In genomic region chr19:5068570-5069234, GRCm38 (mm10) we compare ENCODE assay signal across 8 mouse cellular contexts. TPM values are rescaled to one million over a fixed set of nuclear protein-coding genes. Genes with fewer than 3 reads are reported as not detected.
DNase-seq lines count a peak whose midpoint lies in the region; ATAC-seq and TF ChIP-seq lines count a peak whose summit lies in the region.

No protein-coding gene starts in this region.

- H3K9ac ChIP-seq in kidney, embryonic 16.5 days (replicated peaks; ENCODE audit: low read length): peak overlapping the region; percentile 78
- H3K9ac ChIP-seq in hindbrain, embryonic 12.5 days: peak overlapping the region; percentile 47
- H3K9ac ChIP-seq in midbrain, embryonic 13.5 days (replicated peaks): peak overlapping the region; percentile 69

- H3K4me1 ChIP-seq in kidney, embryonic 16.5 days (ENCODE audit: insufficient read depth, low read length): peaks cover 58% of the 10 kb centered on the region
- H3K4me1 ChIP-seq in cortical plate, adult 2 months (ENCODE audit: control insufficient read depth, insufficient read depth, low read length): no peaks in the 10 kb centered on the region
- peaks cover 62% of the 10 kb centered on the region for H3K4me1 ChIP-seq in hindbrain, embryonic 12.5 days
- peaks cover 44% of the 10 kb centered on the region for H3K4me1 ChIP-seq in midbrain, embryonic 13.5 days (replicated peaks)

- no peak for DNase-seq in kidney, postnatal 14 days
- no peak for DNase-seq in layer of hippocampus, adult 9-10 months (ENCODE audit: low spot score)

- peak overlapping the region; percentile 56 for H3K27ac ChIP-seq in kidney, embryonic 16.5 days (ENCODE audit: low read length)
- H3K27ac ChIP-seq in cortical plate, adult 2 months (ENCODE audit: insufficient read depth, low read length): no peak overlapping the region
- no peak overlapping the region for H3K27ac ChIP-seq in hindbrain, embryonic 12.5 days
- H3K27ac ChIP-seq in midbrain, embryonic 13.5 days: no peak overlapping the region

- no peak for TF ChIP-seq POLR2A in cortical plate, adult 2 months (IDR thresholded peaks at IDR 0.05; ENCODE audit: extremely low read depth, insufficient read depth, low read length)

- H3K4me3 ChIP-seq in kidney, embryonic 16.5 days (ENCODE audit: low read length): peak overlapping the region; percentile 62
- H3K4me3 ChIP-seq in cortical plate, adult 2 months (ENCODE audit: insufficient read depth, low read length): peak overlapping the region; percentile 24
- H3K4me3 ChIP-seq in hindbrain, embryonic 12.5 days: peak overlapping the region; percentile 37
- H3K4me3 ChIP-seq in midbrain, embryonic 13.5 days (replicated peaks): peak overlapping the region; percentile 42

- no peaks in the 10 kb centered on the region for H3K36me3 ChIP-seq in kidney, embryonic 16.5 days (ENCODE audit: insufficient read depth, low read length)
- no peaks in the 10 kb centered on the region for H3K36me3 ChIP-seq in hindbrain, embryonic 12.5 days
- no peaks in the 10 kb centered on the region for H3K36me3 ChIP-seq in midbrain, embryonic 13.5 days

- peak overlapping the region; percentile 77 for H3K4me2 ChIP-seq in kidney, embryonic 16.5 days (replicated peaks; ENCODE audit: low read depth, low read length)
- peak overlapping the region; percentile 85 for H3K4me2 ChIP-seq in hindbrain, embryonic 12.5 days (replicated peaks)
- H3K4me2 ChIP-seq in midbrain, embryonic 13.5 days (replicated peaks): peak overlapping the region; percentile 67

- ATAC-seq in kidney, embryonic 16.5 days (ENCODE audit: low FRiP score, low TSS enrichment): no peak
- no peak for ATAC-seq in hindbrain, embryonic 12.5 days (ENCODE audit: low FRiP score)
- 0 out of 2 replicates have a peak, but pooled peaks have one; percentile 3 for ATAC-seq in midbrain, embryonic 13.5 days
- ATAC-seq in erythroid progenitor cell, adult 5-6 weeks (replicated peaks; ENCODE audit: low FRiP score, poor library complexity, severe bottlenecking): no peak
- ATAC-seq in megakaryocyte progenitor cell, adult 5-6 weeks (replicated peaks; ENCODE audit: poor library complexity): no peak

- H3K27me3 ChIP-seq in kidney, embryonic 16.5 days (ENCODE audit: insufficient read depth, low read length): peaks cover 22% of the 10 kb centered on the region
- peaks cover 38% of the 10 kb centered on the region for H3K27me3 ChIP-seq in hindbrain, embryonic 12.5 days
- peaks cover 66% of the 10 kb centered on the region for H3K27me3 ChIP-seq in midbrain, embryonic 13.5 days

- WGBS in kidney, embryonic 16.5 days: 21% methylated on average over 21 of the region's 21 CpGs
- 35% methylated on average over 21 of the region's 21 CpGs for WGBS in hindbrain, embryonic 12.5 days
- WGBS in midbrain, embryonic 13.5 days: 37% methylated on average over 21 of the region's 21 CpGs

- H3K9me3 ChIP-seq in kidney, embryonic 16.5 days (ENCODE audit: low read length): no peaks in the 10 kb centered on the region
- no peaks in the 10 kb centered on the region for H3K9me3 ChIP-seq in hindbrain, embryonic 12.5 days (replicated peaks)
- H3K9me3 ChIP-seq in midbrain, embryonic 13.5 days: no peaks in the 10 kb centered on the region

- TF ChIP-seq CTCF in cortical plate, adult 2 months (IDR thresholded peaks at IDR 0.05; ENCODE audit: extremely low read depth, insufficient read depth, low read length): no peak

RNA-seq across cellular contexts. Expression of gene Cd248, which starts 0.8 kb away (rescaled TPM):
- polyA plus RNA-seq in kidney, embryonic 16.5 days (2015; fragmentation: Nextera tagmentation; extraction: Ambion mirVana): 59.3 and 64.5 TPM in 2 replicates
- polyA plus RNA-seq in cortical plate, adult 2 months (2012; rRNA removed): 5.8 and 6.3 TPM in 2 replicates
- 32.0 and 41.9 TPM in 2 replicates for polyA plus RNA-seq in hindbrain, embryonic 12.5 days (2016; fragmentation: Nextera tagmentation; extraction: Ambion mirVana)
- 11.0 and 15.2 TPM in 2 replicates for polyA plus RNA-seq in midbrain, embryonic 13.5 days (2015; fragmentation: Nextera tagmentation; extraction: Ambion mirVana)
- not detected in 2 replicates for total RNA-seq in erythroid progenitor cell, adult 5-6 weeks (2015; ENCODE audit: low replicate concordance)
- total RNA-seq in erythroid progenitor cell, adult 5-6 weeks (2017; ENCODE audit: low replicate concordance): not detected in 2 replicates
- total RNA-seq in megakaryocyte progenitor cell, adult 5-6 weeks (2015): 0.20 and 0.30 TPM in 2 replicates
- 0.20 and 0.25 TPM in 2 replicates for total RNA-seq in megakaryocyte progenitor cell, adult 5-6 weeks (2017)

RNA-seq across cellular contexts. Expression of gene Tmem151a, which starts 16.6 kb away (rescaled TPM):
- polyA plus RNA-seq in kidney, embryonic 16.5 days (2015; fragmentation: Nextera tagmentation; extraction: Ambion mirVana): 1.6 and 1.8 TPM in 2 replicates
- polyA plus RNA-seq in cortical plate, adult 2 months (2012; rRNA removed): 145 and 146 TPM in 2 replicates
- 1.5 and 2.4 TPM in 2 replicates for polyA plus RNA-seq in hindbrain, embryonic 12.5 days (2016; fragmentation: Nextera tagmentation; extraction: Ambion mirVana)
- 3.7 and 4.4 TPM in 2 replicates for polyA plus RNA-seq in midbrain, embryonic 13.5 days (2015; fragmentation: Nextera tagmentation; extraction: Ambion mirVana)
- total RNA-seq in erythroid progenitor cell, adult 5-6 weeks (2015; ENCODE audit: low replicate concordance): not detected in 2 replicates
- not detected in 2 replicates for total RNA-seq in erythroid progenitor cell, adult 5-6 weeks (2017; ENCODE audit: low replicate concordance)
- total RNA-seq in megakaryocyte progenitor cell, adult 5-6 weeks (2015): 0.02 TPM in 1 of 2 replicates, not detected in the other
- total RNA-seq in megakaryocyte progenitor cell, adult 5-6 weeks (2017): not detected in 2 replicates

RNA-seq across cellular contexts. Expression of gene Rin1, which starts 18.4 kb away (rescaled TPM):
- 3.6 and 4.8 TPM in 2 replicates for polyA plus RNA-seq in kidney, embryonic 16.5 days (2015; fragmentation: Nextera tagmentation; extraction: Ambion mirVana)
- 68.7 and 69.0 TPM in 2 replicates for polyA plus RNA-seq in cortical plate, adult 2 months (2012; rRNA removed)
- 1.4 and 1.6 TPM in 2 replicates for polyA plus RNA-seq in hindbrain, embryonic 12.5 days (2016; fragmentation: Nextera tagmentation; extraction: Ambion mirVana)
- 1.3 and 2.1 TPM in 2 replicates for polyA plus RNA-seq in midbrain, embryonic 13.5 days (2015; fragmentation: Nextera tagmentation; extraction: Ambion mirVana)
- 0.42 TPM in 1 of 2 replicates, not detected in the other for total RNA-seq in erythroid progenitor cell, adult 5-6 weeks (2015; ENCODE audit: low replicate concordance)
- not detected in 2 replicates for total RNA-seq in erythroid progenitor cell, adult 5-6 weeks (2017; ENCODE audit: low replicate concordance)
- total RNA-seq in megakaryocyte progenitor cell, adult 5-6 weeks (2015): 0.17 and 0.22 TPM in 2 replicates
- 0.12 and 0.47 TPM in 2 replicates for total RNA-seq in megakaryocyte progenitor cell, adult 5-6 weeks (2017)

RNA-seq across cellular contexts. Expression of gene Yif1a, which starts 19.6 kb away (rescaled TPM):
- polyA plus RNA-seq in kidney, embryonic 16.5 days (2015; fragmentation: Nextera tagmentation; extraction: Ambion mirVana): 122 and 127 TPM in 2 replicates
- polyA plus RNA-seq in cortical plate, adult 2 months (2012; rRNA removed): 54.7 and 56.2 TPM in 2 replicates
- 60.3 and 61.6 TPM in 2 replicates for polyA plus RNA-seq in hindbrain, embryonic 12.5 days (2016; fragmentation: Nextera tagmentation; extraction: Ambion mirVana)
- 57.1 and 59.0 TPM in 2 replicates for polyA plus RNA-seq in midbrain, embryonic 13.5 days (2015; fragmentation: Nextera tagmentation; extraction: Ambion mirVana)
- total RNA-seq in erythroid progenitor cell, adult 5-6 weeks (2015; ENCODE audit: low replicate concordance): 5.0 and 10.8 TPM in 2 replicates
- 6.2 TPM in 1 of 2 replicates, not detected in the other for total RNA-seq in erythroid progenitor cell, adult 5-6 weeks (2017; ENCODE audit: low replicate concordance)
- total RNA-seq in megakaryocyte progenitor cell, adult 5-6 weeks (2015): 44.2 and 45.3 TPM in 2 replicates
- 9.1 and 12.3 TPM in 2 replicates for total RNA-seq in megakaryocyte progenitor cell, adult 5-6 weeks (2017)

RNA-seq across cellular contexts. Expression of gene Brms1, which starts 27.5 kb away (rescaled TPM):
- 53.1 and 53.4 TPM in 2 replicates for polyA plus RNA-seq in kidney, embryonic 16.5 days (2015; fragmentation: Nextera tagmentation; extraction: Ambion mirVana)
- polyA plus RNA-seq in cortical plate, adult 2 months (2012; rRNA removed): 29.1 and 34.8 TPM in 2 replicates
- polyA plus RNA-seq in hindbrain, embryonic 12.5 days (2016; fragmentation: Nextera tagmentation; extraction: Ambion mirVana): 56.9 and 61.2 TPM in 2 replicates
- 52.6 and 58.9 TPM in 2 replicates for polyA plus RNA-seq in midbrain, embryonic 13.5 days (2015; fragmentation: Nextera tagmentation; extraction: Ambion mirVana)
- total RNA-seq in erythroid progenitor cell, adult 5-6 weeks (2015; ENCODE audit: low replicate concordance): 4.6 and 13.0 TPM in 2 replicates
- 4.5 and 10.9 TPM in 2 replicates for total RNA-seq in erythroid progenitor cell, adult 5-6 weeks (2017; ENCODE audit: low replicate concordance)
- total RNA-seq in megakaryocyte progenitor cell, adult 5-6 weeks (2015): 12.8 and 19.7 TPM in 2 replicates
- total RNA-seq in megakaryocyte progenitor cell, adult 5-6 weeks (2017): 36.6 and 39.8 TPM in 2 replicates

Comparison
In these comparisons a context has a peak if more than half of its experiments do, and no peak if none do; other contexts are left out.
1. RNA of gene Tmem151a, which starts 16.6 kb away (polyA plus RNA-seq): 145 to 146 TPM in cortical plate, adult 2 months; 3.7 to 4.4 TPM in midbrain, embryonic 13.5 days, 1.6 to 1.8 TPM in kidney, embryonic 16.5 days and 1.5 to 2.4 TPM in hindbrain, embryonic 12.5 days; every median in the first group is over 10 times any median in the second.
2. RNA of gene Rin1, which starts 18.4 kb away (polyA plus RNA-seq): 68.7 to 69.0 TPM in cortical plate, adult 2 months; 3.6 to 4.8 TPM in kidney, embryonic 16.5 days, 1.3 to 2.1 TPM in midbrain, embryonic 13.5 days and 1.4 to 1.6 TPM in hindbrain, embryonic 12.5 days; every median in the first group is over 10 times any median in the second.
3. Peak in every context shown above with its lines, with median percentiles within 50 percentile points of each other: H3K4me2 ChIP-seq, H3K4me3 ChIP-seq and H3K9ac ChIP-seq.